Mouse (Mus musculus) E14TG2a.4 (cell line): ENCODE results near the gene Pnp.
"Not testable (repeated sequence)": the region's sequence is repeated elsewhere in the genome, so short reads cannot be mapped to it uniquely, and the experiment has no call there.

Experiments used
- H3K27me3 ChIP-seq: 2 replicates; pipeline ENCODE4 v1.6.1; 2014; ENCODE audit warnings: low read length, control low read depth; ENCODE audit not compliant: insufficient read depth
- H3K36me3 ChIP-seq: 2 replicates; pipeline ENCODE4 v1.6.1; 2014; ENCODE audit warnings: low read length, control low read depth; ENCODE audit not compliant: insufficient read depth
- H3K4me1 ChIP-seq: replicated peaks from 2 replicates; pipeline ENCODE4 v1.6.1; 2014; ENCODE audit warnings: low read depth, low read length, control low read depth
- H3K4me3 ChIP-seq: replicated peaks from 2 replicates; pipeline ENCODE4 v1.5.1; 2014; ENCODE audit warnings: mild to moderate bottlenecking, low read length
- H3K9me3 ChIP-seq: 2 replicates; pipeline ENCODE4 v1.6.1; 2014; ENCODE audit warnings: low read length, control low read depth
- CTCF ChIP-seq: conservative IDR thresholded peaks from 2 replicates; pipeline ENCODE4 v1.5.1; 2014; ENCODE audit warnings: low read length
- NANOG ChIP-seq: IDR thresholded peaks from 2 replicates; pipeline ENCODE4 v1.6.1; 2014; ENCODE audit warnings: borderline replicate concordance, low read length, mixed read lengths
- POU5F1 ChIP-seq: IDR thresholded peaks from 2 replicates; pipeline ENCODE4 v1.6.1; 2014; ENCODE audit warnings: low read length, borderline replicate concordance

Gene Pnp

DNA sequence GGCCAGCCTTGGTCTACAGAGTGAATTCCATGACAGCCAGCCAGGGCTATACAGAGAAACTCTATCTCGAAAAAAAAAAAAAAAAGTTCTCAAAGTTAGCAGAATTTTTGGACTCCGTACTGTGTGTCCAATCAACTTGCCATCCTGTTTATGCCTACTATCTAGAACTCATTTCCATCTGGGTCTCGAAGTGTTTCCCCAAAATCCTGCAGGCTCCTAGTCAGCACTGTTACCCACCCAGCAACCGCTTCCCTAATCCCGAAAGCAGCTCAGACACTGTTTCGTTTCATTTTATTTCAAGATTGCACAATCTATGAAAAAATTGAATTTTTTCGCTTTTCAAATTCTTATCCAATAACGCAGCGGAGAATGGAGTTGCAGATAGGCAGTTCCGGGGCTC, 24.6 kb downstream of the Pnp start:
- TF ChIP-seq NANOG (no peak), CTCF (no peak), POU5F1 (no peak)
- peaks cover 19% of the 10 kb centered on the region for H3K36me3 ChIP-seq
- no peaks in the 10 kb centered on the region for H3K27me3 ChIP-seq
- H3K9me3 ChIP-seq = peaks cover 16% of the 10 kb centered on the region
- no peaks in the 10 kb centered on the region for H3K4me1 ChIP-seq
- no peak overlapping the region for H3K4me3 ChIP-seq

DNA sequence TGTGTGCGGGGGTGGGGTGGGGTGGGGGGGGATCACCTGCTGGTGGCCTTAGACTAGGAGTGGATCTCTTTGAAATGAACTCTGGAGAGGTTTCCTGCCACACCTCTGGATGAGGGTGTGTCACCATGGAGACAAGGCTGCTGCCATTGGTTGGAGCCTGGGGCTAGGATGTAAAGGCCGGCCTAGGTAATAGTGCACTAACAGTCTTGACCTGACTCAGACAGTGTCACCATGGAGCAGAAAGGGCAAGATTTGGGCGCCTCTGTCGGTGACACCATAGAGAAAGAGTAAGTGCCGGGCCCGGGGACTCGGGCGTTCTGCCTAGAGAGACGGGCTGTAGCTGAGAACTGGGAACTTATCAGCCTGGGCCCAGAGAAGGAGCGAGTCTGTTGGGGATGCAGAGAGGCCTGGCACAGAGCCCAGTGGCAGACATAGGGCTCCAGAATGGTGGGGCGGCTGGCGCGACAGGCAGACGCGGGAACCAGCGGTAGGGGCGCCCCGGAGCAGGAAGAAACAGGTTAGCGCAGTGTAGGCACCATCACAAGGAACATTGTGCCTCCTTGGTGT, 25.1 kb downstream of the Pnp start, which contains the start of gene Pnp2:
Pnp2 (plus strand) TSS at position 51 of the 567 bp plus-strand sequence.
- peaks cover 17% of the 10 kb centered on the region for H3K9me3 ChIP-seq

DNA sequence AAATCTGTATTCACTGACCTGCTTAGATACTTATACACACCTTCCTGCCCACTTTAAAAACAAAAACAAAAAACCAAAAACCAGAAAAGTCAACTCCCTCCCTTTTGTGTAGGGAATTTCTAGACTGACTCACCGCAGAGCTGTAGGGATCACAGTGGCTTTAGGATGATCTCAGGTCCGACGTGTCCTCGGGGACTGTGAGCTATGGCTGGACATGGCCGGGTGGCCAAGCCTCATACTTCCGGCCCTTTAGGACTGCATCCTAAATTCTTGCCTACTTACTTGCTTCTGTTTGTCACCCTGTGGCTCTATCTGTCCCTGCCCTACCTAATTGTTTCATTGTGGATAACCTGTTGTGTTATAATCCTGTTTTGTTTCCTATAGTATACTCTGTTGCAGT, 25.8 kb downstream of the Pnp start:
- H3K4me1 ChIP-seq, H3K36me3 ChIP-seq, H3K27me3 ChIP-seq: not testable (repeated sequence)
- H3K4me3 ChIP-seq = peak overlapping the region; percentile 52; the same call in 1 of the 2 replicates
- peaks cover 12% of the 10 kb centered on the region for H3K9me3 ChIP-seq

More for the DNA sequence above, 25.1 kb downstream of the Pnp start, which contains the start of gene Pnp2:
- not testable (repeated sequence) for H3K4me1 ChIP-seq, H3K27me3 ChIP-seq
- H3K4me3 ChIP-seq = peak within 1 kb of the TSS; percentile 52; the same call in 1 of the 2 replicates
- H3K36me3 ChIP-seq = peaks cover 16% of the 10 kb centered on the region

DNA sequence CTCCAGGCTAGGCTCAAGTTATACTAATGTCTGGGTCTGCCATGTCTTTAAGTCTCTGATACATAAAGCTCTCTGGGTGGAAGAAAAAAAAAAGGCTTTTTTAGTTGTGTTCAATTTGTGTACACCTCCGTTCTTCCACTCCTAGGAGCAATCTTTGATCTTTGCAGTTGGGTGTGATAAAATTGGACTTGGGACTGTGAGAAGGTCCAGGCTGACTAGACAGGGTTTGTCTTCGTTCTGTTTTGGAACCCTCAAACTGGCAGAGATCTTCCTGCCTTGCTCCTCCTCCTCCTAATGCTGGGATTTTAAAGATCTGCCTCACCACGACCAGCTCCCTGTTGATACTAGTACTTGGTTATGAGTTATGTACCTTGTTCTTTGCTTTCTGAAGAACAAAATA, 26.3 kb downstream of the Pnp start:
- H3K27me3 ChIP-seq, H3K4me1 ChIP-seq, H3K36me3 ChIP-seq: not testable (repeated sequence)
- Histone ChIP-seq H3K4me3 (0 out of 2 replicates have a peak overlapping the region, but pooled peaks have one; percentile 52), H3K9me3 (peaks cover 12% of the 10 kb centered on the region)

- not testable (repeated sequence) for H3K4me1 ChIP-seq, H3K27me3 ChIP-seq, H3K4me3 ChIP-seq, H3K36me3 ChIP-seq
- peaks cover 12% of the 10 kb centered on the region for H3K9me3 ChIP-seq
These were observed 27.6 kb downstream of the Pnp start for GRCm38 (mm10) chr14:50958289-50958995.

DNA sequence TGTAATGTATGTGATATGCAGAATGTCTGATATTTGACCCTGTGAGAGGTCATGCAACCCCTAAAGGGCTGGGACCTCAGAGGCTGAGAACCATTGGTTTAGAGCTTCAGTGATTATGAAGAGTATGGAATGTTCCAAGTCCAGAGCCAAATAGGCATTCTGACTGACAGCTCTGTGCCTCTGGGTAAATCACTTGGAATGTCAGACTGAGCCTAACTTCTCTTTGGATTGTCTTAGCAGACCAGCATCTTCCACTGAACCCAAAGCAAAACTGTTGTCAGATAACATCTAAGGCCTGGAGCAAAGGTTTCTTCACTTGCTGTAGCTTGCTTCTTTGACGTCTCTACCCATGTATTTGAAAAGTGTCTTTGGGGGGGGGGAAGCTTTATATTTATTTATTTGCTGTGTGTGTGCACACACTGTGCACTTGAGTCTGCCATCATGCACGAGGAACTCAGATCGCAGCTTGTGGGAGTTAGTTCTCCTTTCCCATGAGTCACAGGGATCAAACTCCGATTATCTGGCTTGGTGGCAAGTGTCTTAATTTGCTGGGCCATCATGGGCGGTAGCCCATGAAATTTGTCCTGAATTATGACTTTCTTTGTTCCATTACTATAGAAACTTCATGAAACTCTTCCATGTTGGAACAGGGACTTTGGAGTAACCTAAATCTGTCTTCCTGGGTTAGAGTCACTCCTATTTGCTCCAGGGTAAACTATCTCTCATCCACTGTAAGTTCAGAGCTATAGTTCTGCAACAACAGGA, 37.5 kb downstream of the Pnp start:
- no peaks in the 10 kb centered on the region for H3K27me3 ChIP-seq
- no peak for TF ChIP-seq NANOG
- TF ChIP-seq POU5F1 = no peak

GRCm38 (mm10) chr14:50969041-50969440, 38.2 kb downstream of the Pnp start:
- TF ChIP-seq CTCF = no peak
- no peak overlapping the region for H3K4me3 ChIP-seq
- peaks cover 22% of the 10 kb centered on the region for H3K9me3 ChIP-seq
- H3K27me3 ChIP-seq = no peaks in the 10 kb centered on the region
- peaks cover 42% of the 10 kb centered on the region for H3K4me1 ChIP-seq
- H3K36me3 ChIP-seq = peaks cover 1% of the 10 kb centered on the region

More for the DNA sequence above, 37.5 kb downstream of the Pnp start:
- peaks cover 42% of the 10 kb centered on the region for H3K4me1 ChIP-seq
- H3K36me3 ChIP-seq = peaks cover 6% of the 10 kb centered on the region
- no peak overlapping the region for H3K4me3 ChIP-seq
- H3K9me3 ChIP-seq = peaks cover 25% of the 10 kb centered on the region

- Histone ChIP-seq H3K4me3 (no peak overlapping the region), H3K27me3 (no peaks in the 10 kb centered on the region), H3K36me3 (no peaks in the 10 kb centered on the region), H3K4me1 (peaks cover 42% of the 10 kb centered on the region), H3K9me3 (peaks cover 22% of the 10 kb centered on the region)
- no peak for TF ChIP-seq POU5F1
- no peak for TF ChIP-seq CTCF
- 0 out of 2 replicates have a peak, but pooled peaks have one; percentile 20 for TF ChIP-seq NANOG
These were observed 39.0 kb downstream of the Pnp start for GRCm38 (mm10) chr14:50969558-50970544.
